20 mouse cellular contexts compared by ENCODE assay signal in the genomic region with DNA sequence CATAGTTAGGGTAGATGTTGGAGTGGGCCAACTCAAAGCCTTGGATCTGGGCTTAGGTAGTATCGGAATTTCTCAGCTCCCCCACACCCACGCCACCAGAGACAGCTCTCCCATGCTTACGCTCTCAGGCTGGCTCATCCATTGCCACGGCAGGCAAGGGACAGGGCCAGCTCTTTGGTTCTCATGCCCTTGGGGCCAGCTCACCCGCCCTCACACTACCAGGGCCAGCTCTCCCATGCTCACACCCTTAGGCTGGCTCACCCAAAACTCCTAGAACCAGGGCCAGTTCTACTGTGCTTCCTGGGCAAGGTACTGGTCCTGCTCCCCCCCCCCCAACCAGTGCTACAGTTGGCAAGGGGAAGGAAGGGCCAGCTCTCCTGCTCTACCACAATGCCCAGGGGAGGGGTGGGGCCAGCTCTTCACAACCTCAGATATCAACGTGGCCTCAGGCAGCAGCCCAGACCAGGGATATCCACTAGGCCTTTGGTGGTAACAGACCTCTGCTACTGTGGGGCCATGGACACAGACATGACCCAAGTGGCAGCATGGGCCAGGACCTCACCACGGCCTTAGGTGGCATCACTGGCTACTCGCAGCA.
DNase-seq lines count a peak whose midpoint lies in the region; ATAC-seq and TF ChIP-seq lines count a peak whose summit lies in the region.
"Had no signal": no experiment of that assay in that cellular context is flagged by ENCODE, and none has a peak within 500 bp of the region (broad histone marks: within the 10 kb centered on the region; RNA-seq: fewer than 3 reads in every experiment).

No protein-coding gene starts in this region.

- H3K4me1 ChIP-seq in hindbrain, embryonic 10.5 days (replicated peaks) = peaks cover 30% of the 10 kb centered on the region
- no peaks in the 10 kb centered on the region for H3K4me1 ChIP-seq in hindbrain, postnatal 0 days (ENCODE audit: insufficient read depth, low read length)
- H3K4me1 ChIP-seq in liver, embryonic 11.5 days (replicated peaks; ENCODE audit: control insufficient read depth, insufficient read depth, low read length) = peaks cover 14% of the 10 kb centered on the region
- peaks cover 8% of the 10 kb centered on the region; the same call in 1 of the 2 replicates for H3K4me1 ChIP-seq in forebrain, embryonic 15.5 days

- H3K27me3 ChIP-seq in hindbrain, embryonic 10.5 days (ENCODE audit: insufficient read depth, poor library complexity, severe bottlenecking) = no peaks in the 10 kb centered on the region
- no peaks in the 10 kb centered on the region for H3K27me3 ChIP-seq in hindbrain, postnatal 0 days (ENCODE audit: insufficient read depth, low read length)
- 0 out of 2 replicates have a peak, but pooled peaks cover under 1% of the 10 kb centered on the region for H3K27me3 ChIP-seq in liver, embryonic 11.5 days (replicated peaks; ENCODE audit: control insufficient read depth, insufficient read depth, low read length)
- H3K27me3 ChIP-seq in forebrain, embryonic 15.5 days = no peaks in the 10 kb centered on the region
- H3K27me3 ChIP-seq: heart, embryonic 12.5 days; liver, embryonic 13.5 days; neural tube, embryonic 13.5 days had no signal

- no peaks in the 10 kb centered on the region for H3K9me3 ChIP-seq in hindbrain, embryonic 10.5 days
- H3K9me3 ChIP-seq in hindbrain, postnatal 0 days (ENCODE audit: low read length) = no peaks in the 10 kb centered on the region
- H3K9me3 ChIP-seq in liver, embryonic 11.5 days (ENCODE audit: control insufficient read depth, low read length) = no peaks in the 10 kb centered on the region
- H3K9me3 ChIP-seq in forebrain, embryonic 15.5 days = no peaks in the 10 kb centered on the region
- H3K9me3 ChIP-seq: heart, embryonic 12.5 days; liver, embryonic 13.5 days; neural tube, embryonic 13.5 days had no signal

- no peak overlapping the region for H3K9ac ChIP-seq in hindbrain, postnatal 0 days (replicated peaks; ENCODE audit: low read length)
- H3K9ac ChIP-seq in liver, embryonic 11.5 days (ENCODE audit: low read depth, low read length) = no peak overlapping the region
- H3K9ac ChIP-seq in forebrain, embryonic 15.5 days (replicated peaks) = no peak overlapping the region
- H3K9ac ChIP-seq: heart, embryonic 12.5 days; liver, embryonic 13.5 days; neural tube, embryonic 13.5 days had no signal

- 0 out of 2 replicates have a peak overlapping the region, but pooled peaks have one; percentile 1 for H3K27ac ChIP-seq in hindbrain, embryonic 10.5 days
- H3K27ac ChIP-seq in hindbrain, postnatal 0 days = no peak overlapping the region
- H3K27ac ChIP-seq in liver, embryonic 11.5 days (ENCODE audit: low read depth, low read length) = no peak overlapping the region
- H3K27ac ChIP-seq in forebrain, embryonic 15.5 days (replicated peaks) = no peak overlapping the region
- H3K27ac ChIP-seq: gastrocnemius, adult 2 months; neural tube, embryonic 13.5 days; stomach, postnatal 0 days had no signal

- 90% methylated on average over 8 of the region's 8 CpGs for WGBS in hindbrain, embryonic 10.5 days
- 97% methylated on average over 8 of the region's 8 CpGs for WGBS in hindbrain, postnatal 0 days
- 83% methylated on average over 8 of the region's 8 CpGs for WGBS in liver, embryonic 11.5 days
- WGBS in forebrain, embryonic 15.5 days = 94% methylated on average over 8 of the region's 8 CpGs

- no peak for TF ChIP-seq CTCF in hindbrain, postnatal 0 days (IDR thresholded peaks at IDR 0.05; ENCODE audit: low read depth)

- H3K4me3 ChIP-seq in hindbrain, embryonic 10.5 days = no peak overlapping the region
- H3K4me3 ChIP-seq in hindbrain, postnatal 0 days (ENCODE audit: low read length) = no peak overlapping the region
- no peak overlapping the region for H3K4me3 ChIP-seq in liver, embryonic 11.5 days (ENCODE audit: low read depth, low read length)
- H3K4me3 ChIP-seq in forebrain, embryonic 15.5 days = no peak overlapping the region
- H3K4me3 ChIP-seq: gastrocnemius, adult 2 months; heart, embryonic 12.5 days; liver, embryonic 13.5 days; neural tube, embryonic 13.5 days had no signal

- peaks cover 17% of the 10 kb centered on the region for H3K36me3 ChIP-seq in hindbrain, embryonic 10.5 days
- no peaks in the 10 kb centered on the region; the same call in 1 of the 2 replicates for H3K36me3 ChIP-seq in hindbrain, postnatal 0 days (ENCODE audit: insufficient read depth, low read length)
- no peaks in the 10 kb centered on the region for H3K36me3 ChIP-seq in liver, embryonic 11.5 days (ENCODE audit: control insufficient read depth, insufficient read depth, low read length)
- H3K36me3 ChIP-seq in forebrain, embryonic 15.5 days = no peaks in the 10 kb centered on the region
- H3K36me3 ChIP-seq: liver, embryonic 13.5 days; neural tube, embryonic 13.5 days had no signal

- no peak overlapping the region for H3K4me2 ChIP-seq in hindbrain, postnatal 0 days (ENCODE audit: low read depth, low read length)
- no peak overlapping the region for H3K4me2 ChIP-seq in liver, embryonic 11.5 days
- no peak overlapping the region for H3K4me2 ChIP-seq in forebrain, embryonic 15.5 days (replicated peaks)
- H3K4me2 ChIP-seq: heart, embryonic 12.5 days; liver, embryonic 13.5 days; neural tube, embryonic 13.5 days had no signal

- no peak for DNase-seq in hindbrain, embryonic 10.5 days (ENCODE audit: low spot score)
- DNase-seq in hindbrain, postnatal 0 days (ENCODE audit: low spot score) = no peak
- peak; percentile 41 to 50 for DNase-seq in spleen, postnatal 36 days (ENCODE audit: low spot score in 2 of 2)
- no peak for DNase-seq in spleen, postnatal 14 days (ENCODE audit: low spot score in 2 of 2)
- DNase-seq in liver, embryonic 11.5 days (ENCODE audit: low spot score) = no peak
- no peak for DNase-seq in kidney, postnatal 10 days
- DNase-seq: adrenal gland, adult 8-10 months; cerebellum, adult 18-20 months; cerebellum, postnatal 36 days; gastrocnemius, adult 2 months; heart, postnatal 4 days; kidney, adult 8-10 months; layer of hippocampus, postnatal 36 days; liver, embryonic 13.5 days; midbrain, embryonic 14.5 days; spleen, adult 18-20 months had no signal

- no peak for ATAC-seq in hindbrain, postnatal 0 days
- 0 out of 2 replicates have a peak, but pooled peaks have one; percentile 24 for ATAC-seq in liver, embryonic 11.5 days (replicated peaks; ENCODE audit: low FRiP score)
- no peak for ATAC-seq in forebrain, embryonic 15.5 days (replicated peaks)

Comparison
In these comparisons a context has a peak if more than half of its experiments do, and no peak if none do; other contexts are left out.
1. DNase-seq: peak in spleen, postnatal 36 days (2 of 2); none in hindbrain, embryonic 10.5 days (single experiment), hindbrain, postnatal 0 days (single experiment), spleen, postnatal 14 days (0 of 2), liver, embryonic 11.5 days (single experiment) and kidney, postnatal 10 days (single experiment).